Mouse (Mus musculus) liver, embryonic 11.5 days (tissue): ENCODE measurements around the gene Cfap69. TPM values are rescaled to one million over a fixed set of nuclear protein-coding genes. Genes with fewer than 3 reads are reported as not detected.

Source experiments
- ATAC-seq: fragments of 200-750 bp; cut with Nextera tagmentation; replicated peaks from 2 replicates; pipeline ENCODE4 v1.8.0; 2017; ENCODE audit warnings: moderate number of reproducible peaks, mild to moderate bottlenecking, moderate TSS enrichment, moderate library complexity; ENCODE audit not compliant: low FRiP score
- DNase-seq: peaks from one replicate; pipeline ENCODE4 v3.0.0-alpha.2; 2017; ENCODE audit warnings: low spot score
- H3K27ac ChIP-seq: fragments of 300-500 bp; sonication (generic); 2 replicates; pipeline ENCODE4 v1.5.1; 2014; ENCODE audit warnings: mild to moderate bottlenecking, low read depth, low read length, control low read depth
- H3K27me3 ChIP-seq: fragments of 300-500 bp; sonication (generic); replicated peaks from 2 replicates; pipeline ENCODE4 v1.6.1; 2014; ENCODE audit warnings: low read length, mixed read lengths; ENCODE audit not compliant: control insufficient read depth, insufficient read depth
- H3K36me3 ChIP-seq: fragments of 300-500 bp; sonication (generic); 2 replicates; pipeline ENCODE4 v1.6.1; 2014; ENCODE audit warnings: mild to moderate bottlenecking, low read length, moderate library complexity, mixed read lengths; ENCODE audit not compliant: control insufficient read depth, insufficient read depth
- H3K4me1 ChIP-seq: fragments of 300-500 bp; sonication (generic); replicated peaks from 2 replicates; pipeline ENCODE4 v1.6.1; 2014; ENCODE audit warnings: low read length, mixed read lengths; ENCODE audit not compliant: control insufficient read depth, insufficient read depth
- H3K4me2 ChIP-seq: fragments of 300-500 bp; sonication (generic); 2 replicates; pipeline ENCODE4 v1.6.1; 2014; ENCODE audit warnings: mild to moderate bottlenecking, control low read depth, moderate library complexity
- H3K4me3 ChIP-seq: fragments of 300-500 bp; sonication (generic); 2 replicates; pipeline ENCODE4 v1.5.1; 2014; ENCODE audit warnings: low read depth, low read length, control low read depth
- H3K9ac ChIP-seq: fragments of 300-500 bp; sonication (generic); 2 replicates; pipeline ENCODE4 v1.6.1; 2014; ENCODE audit warnings: low read depth, low read length, control low read depth
- H3K9me3 ChIP-seq: fragments of 300-500 bp; sonication (generic); 2 replicates; pipeline ENCODE4 v1.6.1; 2016; ENCODE audit warnings: low read length, inconsistent platforms, mixed read lengths; ENCODE audit not compliant: control insufficient read depth
- WGBS: fragments of 180-500 bp; shearing (Covaris S2); extraction: QIAGEN DNeasy Blood & Tissue Kit; methylation state at CpG from one replicate; pipeline ENCODE4 v1.1.7; 2014; 5-methylcytosine and 5-hydroxymethylcytosine counted together
- polyA plus RNA-seq: library from polyadenylated mRNA; unstranded; fragments of >200 nt; fragmentation: Nextera tagmentation; extraction: Ambion mirVana; gene quantifications from 2 replicates; pipeline ENCODE4 v1.2.1, GENCODE M21; 2014

The Cfap69 gene
- polyA plus RNA-seq = 0.26 and 1.3 TPM in 2 replicates

- Histone ChIP-seq H3K9me3 (no peaks in the 10 kb centered on the region), H3K27me3 (peaks cover 3% of the 10 kb centered on the region; the same call in 1 of the 2 replicates), H3K4me1 (no peaks in the 10 kb centered on the region), H3K4me3 (peak within 1 kb of the TSS; percentile 55), H3K27ac (no peak within 1 kb of the TSS), H3K9ac (peak within 1 kb of the TSS; percentile 4; the same call in 1 of the 2 replicates), H3K4me2 (peak within 1 kb of the TSS; percentile 87), H3K36me3 (no peaks in the 10 kb centered on the region)
- under 1% methylated on average over 46 of the region's 48 CpGs for WGBS
- DNase-seq (peak; percentile 78), ATAC-seq (peak; percentile 86)
Measured at GRCm38 (mm10) chr5:5663655-5664370, at the start of gene Cfap69. Gene Cfap69 (minus strand): TSS chr5:5664239.

- ATAC-seq (no peak), DNase-seq (no peak)
- H3K9me3 ChIP-seq = no peaks in the 10 kb centered on the region
- H3K27ac ChIP-seq = no peak overlapping the region
- no peak overlapping the region for H3K9ac ChIP-seq
- H3K36me3 ChIP-seq = no peaks in the 10 kb centered on the region
- WGBS = 79% methylated on average over 4 of the region's 4 CpGs
- no peak overlapping the region for H3K4me2 ChIP-seq
- H3K27me3 ChIP-seq = no peaks in the 10 kb centered on the region
- H3K4me1 ChIP-seq = no peaks in the 10 kb centered on the region
- H3K4me3 ChIP-seq = no peak overlapping the region
Measured at GRCm38 (mm10) chr5:5711032-5711431, 47.0 kb upstream of the Cfap69 start.

- no peak for ATAC-seq
- 60% methylated on average over 13 of the region's 13 CpGs for WGBS
- H3K9me3 ChIP-seq = no peaks in the 10 kb centered on the region
Measured at GRCm38 (mm10) chr5:5707341-5708278, 43.6 kb upstream of the Cfap69 start.

GRCm38 (mm10) chr5:5705019-5705418, 41.0 kb upstream of the Cfap69 start:
- no peaks in the 10 kb centered on the region for H3K36me3 ChIP-seq
- no peak for DNase-seq
- no peaks in the 10 kb centered on the region for H3K9me3 ChIP-seq
- H3K4me3 ChIP-seq = no peak overlapping the region
- no peak for ATAC-seq
- no peak overlapping the region for H3K9ac ChIP-seq
- no peaks in the 10 kb centered on the region for H3K4me1 ChIP-seq
- no peak overlapping the region for H3K27ac ChIP-seq
- H3K27me3 ChIP-seq = no peaks in the 10 kb centered on the region
- no peak overlapping the region for H3K4me2 ChIP-seq
- WGBS = 35% methylated on average over 2 of the region's 2 CpGs

More at GRCm38 (mm10) chr5:5707341-5708278, 43.6 kb upstream of the Cfap69 start:
- no peak overlapping the region for H3K27ac ChIP-seq
- DNase-seq = no peak
- no peaks in the 10 kb centered on the region for H3K27me3 ChIP-seq
- H3K4me2 ChIP-seq = no peak overlapping the region
- H3K4me1 ChIP-seq = no peaks in the 10 kb centered on the region
- H3K9ac ChIP-seq = no peak overlapping the region
- no peaks in the 10 kb centered on the region for H3K36me3 ChIP-seq
- H3K4me3 ChIP-seq = no peak overlapping the region

GRCm38 (mm10) chr5:5700386-5700785, 36.3 kb upstream of the Cfap69 start:
- no peaks in the 10 kb centered on the region for H3K27me3 ChIP-seq
- no peak for DNase-seq
- H3K27ac ChIP-seq = no peak overlapping the region
- whole genome bisulfite sequencing = 61% methylated on average over 2 of the region's 2 CpGs
- H3K4me3 ChIP-seq = no peak overlapping the region
- H3K4me1 ChIP-seq = no peaks in the 10 kb centered on the region
- ATAC-seq = no peak
- no peak overlapping the region for H3K9ac ChIP-seq
- no peaks in the 10 kb centered on the region for H3K36me3 ChIP-seq
- no peaks in the 10 kb centered on the region for H3K9me3 ChIP-seq
- no peak overlapping the region for H3K4me2 ChIP-seq

GRCm38 (mm10) chr5:5698830-5699229, 34.8 kb upstream of the Cfap69 start:
- no peak overlapping the region for H3K9ac ChIP-seq
- no peak overlapping the region for H3K4me3 ChIP-seq
- H3K27ac ChIP-seq = no peak overlapping the region
- no peak for DNase-seq
- H3K36me3 ChIP-seq = no peaks in the 10 kb centered on the region
- H3K4me2 ChIP-seq = no peak overlapping the region
- no peaks in the 10 kb centered on the region for H3K4me1 ChIP-seq
- H3K27me3 ChIP-seq = peaks cover 6% of the 10 kb centered on the region
- H3K9me3 ChIP-seq = no peaks in the 10 kb centered on the region
- 49% methylated on average over 3 of the region's 3 CpGs for WGBS
- no peak for ATAC-seq

GRCm38 (mm10) chr5:5695401-5695942, 31.4 kb upstream of the Cfap69 start:
- Histone ChIP-seq H3K27ac (no peak overlapping the region), H3K36me3 (no peaks in the 10 kb centered on the region), H3K9me3 (no peaks in the 10 kb centered on the region), H3K27me3 (peaks cover 12% of the 10 kb centered on the region), H3K9ac (no peak overlapping the region), H3K4me2 (no peak overlapping the region), H3K4me3 (no peak overlapping the region), H3K4me1 (no peaks in the 10 kb centered on the region)
- no peak for DNase-seq
- WGBS = 87% methylated on average over 5 of the region's 5 CpGs
- no peak for ATAC-seq

GRCm38 (mm10) chr5:5693956-5694653, 30.1 kb upstream of the Cfap69 start, which contains the start of gene Steap2:
Gene Steap2 (minus strand): TSS chr5:5694578.
- peak within 1 kb of the TSS; percentile 60 for H3K9ac ChIP-seq
- peak; percentile 57 for DNase-seq
- H3K27ac ChIP-seq = peak within 1 kb of the TSS; percentile 74
- H3K4me3 ChIP-seq = peak within 1 kb of the TSS; percentile 62
- WGBS = under 1% methylated on average over 53 of the region's 66 CpGs
- H3K9me3 ChIP-seq = no peaks in the 10 kb centered on the region
- H3K36me3 ChIP-seq = no peaks in the 10 kb centered on the region
- peaks cover 12% of the 10 kb centered on the region for H3K27me3 ChIP-seq
- no peaks in the 10 kb centered on the region for H3K4me1 ChIP-seq
- peak; percentile 77 for ATAC-seq
- peak within 1 kb of the TSS; percentile 70 for H3K4me2 ChIP-seq
